Mouse (Mus musculus): ENCODE results near the gene Ghrhr. TPM values are rescaled to one million over a fixed set of nuclear protein-coding genes. Genes with fewer than 3 reads are reported as not detected.

Ghrhr gene
- polyA plus RNA-seq (2012; rRNA removed) (0.02 and 0.03 TPM in 2 replicates), polyA plus RNA-seq (2014; fragmentation: Nextera tagmentation; extraction: Ambion mirVana) (not detected in 2 replicates)

- no peak within 1 kb of the TSS for H3K9ac ChIP-seq (replicated peaks)
- peaks cover 3 to 11% of the 10 kb centered on the region in 2 experiments; a peak in 3 of 4 replicates for H3K4me1 ChIP-seq (replicated peaks; ENCODE audit: control insufficient read depth in 2 of 2, insufficient read depth in 2 of 2, low read length in 1 of 2)
- TF ChIP-seq CTCF (IDR thresholded peaks at IDR 0.05; ENCODE audit: low read depth) (peak; percentile 36; the same call in 1 of the 2 replicates), EP300 (IDR thresholded peaks at IDR 0.05; ENCODE audit: low read depth) (no peak)
- H3K4me2 ChIP-seq (ENCODE audit: low read depth), result no peak within 1 kb of the TSS
- ATAC-seq (ENCODE audit: insufficient read depth) (no peak), DNase-seq (ENCODE audit: low read depth in 3 of 3, low spot score in 3 of 3) (no peak)
- H3K4me3 ChIP-seq (ENCODE audit: insufficient read depth in 1 of 2, low read depth in 2 of 2, low read length in 2 of 2), result no peak within 1 kb of the TSS
- H3K9me3 ChIP-seq (ENCODE audit: control insufficient read depth, low read length), result no peaks in the 10 kb centered on the region
- H3K27me3 ChIP-seq (ENCODE audit: control insufficient read depth, insufficient read depth, low read length), result no peaks in the 10 kb centered on the region
- WGBS (ENCODE audit: insufficient replicate concordance), result 69% methylated on average over 6 of the region's 6 CpGs
- no peaks in the 10 kb centered on the region for H3K36me3 ChIP-seq (replicated peaks; ENCODE audit: control insufficient read depth, insufficient read depth, low read depth)
- no peak within 1 kb of the TSS for H3K27ac ChIP-seq
Measured at GRCm38 (mm10) chr6:55376076-55376475, at the start of gene Ghrhr. Gene Ghrhr, plus strand, starts transcription at chr6:55376295.

GRCm38 (mm10) chr6:55326299-55326698, 49.8 kb upstream of the Ghrhr start:
- TF ChIP-seq CTCF (IDR thresholded peaks at IDR 0.05; ENCODE audit: low read depth) (0 out of 2 replicates have a peak, but pooled peaks have one; percentile 1), EP300 (IDR thresholded peaks at IDR 0.05; ENCODE audit: low read depth) (0 out of 2 replicates have a peak, but pooled peaks have one; percentile 23)
- no peak overlapping the region for H3K9ac ChIP-seq (replicated peaks)
- no peak overlapping the region for H3K27ac ChIP-seq
- H3K4me1 ChIP-seq (replicated peaks; ENCODE audit: control insufficient read depth in 2 of 2, insufficient read depth in 2 of 2, low read length in 1 of 2), result peaks cover 53 to 74% of the 10 kb centered on the region in 2 experiments
- no peaks in the 10 kb centered on the region for H3K27me3 ChIP-seq (ENCODE audit: control insufficient read depth, insufficient read depth, low read length)
- H3K36me3 ChIP-seq (replicated peaks; ENCODE audit: control insufficient read depth, insufficient read depth, low read depth), result no peaks in the 10 kb centered on the region
- WGBS (ENCODE audit: insufficient replicate concordance), result 7% methylated on average over 4 of the region's 4 CpGs
- H3K9me3 ChIP-seq (ENCODE audit: control insufficient read depth, low read length), result no peaks in the 10 kb centered on the region
- no peak overlapping the region for H3K4me3 ChIP-seq (ENCODE audit: insufficient read depth in 1 of 2, low read depth in 2 of 2, low read length in 2 of 2)
- ATAC-seq (ENCODE audit: insufficient read depth) (no peak), DNase-seq (ENCODE audit: low read depth in 3 of 3, low spot score in 3 of 3) (no peak)
- peak overlapping the region; percentile 18 for H3K4me2 ChIP-seq (ENCODE audit: low read depth)

GRCm38 (mm10) chr6:55327326-55327725, 48.8 kb upstream of the Ghrhr start:
- Histone ChIP-seq H3K4me1 (replicated peaks; ENCODE audit: control insufficient read depth in 2 of 2, insufficient read depth in 2 of 2, low read length in 1 of 2) (peaks cover 43 to 66% of the 10 kb centered on the region in 2 experiments), H3K27ac (no peak overlapping the region)

DNA sequence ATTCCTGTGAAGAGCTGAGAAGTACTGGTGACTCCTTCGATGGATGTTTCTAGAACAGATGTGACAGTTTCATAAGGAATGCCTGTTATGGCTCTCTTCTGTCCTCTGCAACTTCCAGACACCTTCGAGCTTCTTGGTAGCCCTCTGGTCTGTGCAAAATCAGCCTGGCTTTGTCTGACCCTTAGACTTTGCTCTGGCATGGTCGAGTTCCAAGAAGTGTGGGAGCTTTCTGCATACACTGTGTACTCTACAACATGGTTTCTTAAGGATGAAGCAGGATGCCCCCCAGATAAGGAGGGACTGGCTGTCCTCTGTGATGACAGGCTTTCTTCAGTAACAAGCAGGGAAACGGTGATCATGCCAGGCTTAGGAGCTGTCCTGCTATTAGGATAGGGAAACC, 47.9 kb upstream of the Ghrhr start:
- no peaks in the 10 kb centered on the region for H3K27me3 ChIP-seq (ENCODE audit: control insufficient read depth, insufficient read depth, low read length)
- ATAC-seq (ENCODE audit: insufficient read depth), result no peak
- no peak overlapping the region for H3K9ac ChIP-seq (replicated peaks)
- no peak for DNase-seq (ENCODE audit: low read depth in 3 of 3, low spot score in 3 of 3)
- no peaks in the 10 kb centered on the region for H3K9me3 ChIP-seq (ENCODE audit: control insufficient read depth, low read length)
- no peak overlapping the region for H3K4me3 ChIP-seq (ENCODE audit: insufficient read depth in 1 of 2, low read depth in 2 of 2, low read length in 2 of 2)
- WGBS (ENCODE audit: insufficient replicate concordance), result 63% methylated on average over 4 of the region's 4 CpGs
- no peak overlapping the region for H3K4me2 ChIP-seq (ENCODE audit: low read depth)
- H3K27ac ChIP-seq, result no peak overlapping the region
- TF ChIP-seq EP300 (IDR thresholded peaks at IDR 0.05; ENCODE audit: low read depth), result no peak
- no peak for TF ChIP-seq CTCF (IDR thresholded peaks at IDR 0.05; ENCODE audit: low read depth)
- no peaks in the 10 kb centered on the region for H3K36me3 ChIP-seq (replicated peaks; ENCODE audit: control insufficient read depth, insufficient read depth, low read depth)
- peaks cover 35 to 57% of the 10 kb centered on the region in 2 experiments for H3K4me1 ChIP-seq (replicated peaks; ENCODE audit: control insufficient read depth in 2 of 2, insufficient read depth in 2 of 2, low read length in 1 of 2)

More at GRCm38 (mm10) chr6:55327326-55327725, 48.8 kb upstream of the Ghrhr start:
- TF ChIP-seq EP300 (IDR thresholded peaks at IDR 0.05; ENCODE audit: low read depth) (no peak), CTCF (IDR thresholded peaks at IDR 0.05; ENCODE audit: low read depth) (no peak)
- WGBS (ENCODE audit: insufficient replicate concordance), result 50% methylated on average over 13 of the region's 13 CpGs
- no peaks in the 10 kb centered on the region for H3K9me3 ChIP-seq (ENCODE audit: control insufficient read depth, low read length)
- H3K27me3 ChIP-seq (ENCODE audit: control insufficient read depth, insufficient read depth, low read length), result no peaks in the 10 kb centered on the region
- H3K4me2 ChIP-seq (ENCODE audit: low read depth), result no peak overlapping the region
- H3K9ac ChIP-seq (replicated peaks), result no peak overlapping the region
- H3K4me3 ChIP-seq (ENCODE audit: insufficient read depth in 1 of 2, low read depth in 2 of 2, low read length in 2 of 2), result no peak overlapping the region
- ATAC-seq (ENCODE audit: insufficient read depth) (no peak), DNase-seq (ENCODE audit: low read depth in 3 of 3, low spot score in 3 of 3) (no peak)
- H3K36me3 ChIP-seq (replicated peaks; ENCODE audit: control insufficient read depth, insufficient read depth, low read depth), result no peaks in the 10 kb centered on the region

DNA sequence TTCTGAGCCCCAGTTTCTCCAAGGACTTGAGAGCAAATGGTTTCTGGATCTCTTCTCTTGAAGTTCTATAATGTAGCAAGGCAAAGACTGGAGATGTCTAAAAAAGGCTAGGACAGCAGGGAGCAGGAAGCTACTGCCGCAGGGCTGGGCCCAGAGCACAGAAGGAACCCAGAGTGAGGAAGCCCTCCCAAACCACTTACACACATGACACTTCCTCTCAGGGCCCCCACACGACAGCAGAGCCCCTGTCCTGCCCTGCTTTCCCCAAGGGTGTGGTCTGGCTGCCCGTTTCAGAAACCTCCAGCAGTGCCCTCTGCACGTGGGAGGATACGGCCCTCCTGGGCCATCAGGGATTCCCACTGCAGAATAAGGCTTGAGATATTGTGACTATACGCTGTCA, 44.8 kb upstream of the Ghrhr start:
- WGBS (ENCODE audit: insufficient replicate concordance), result 24% methylated on average over 6 of the region's 6 CpGs
- no peak overlapping the region for H3K27ac ChIP-seq
- H3K4me3 ChIP-seq (ENCODE audit: insufficient read depth in 1 of 2, low read depth in 2 of 2, low read length in 2 of 2), result no peak overlapping the region
- no peaks in the 10 kb centered on the region for H3K36me3 ChIP-seq (replicated peaks; ENCODE audit: control insufficient read depth, insufficient read depth, low read depth)
- H3K27me3 ChIP-seq (ENCODE audit: control insufficient read depth, insufficient read depth, low read length), result no peaks in the 10 kb centered on the region
- no peak overlapping the region for H3K9ac ChIP-seq (replicated peaks)
- H3K4me2 ChIP-seq (ENCODE audit: low read depth), result no peak overlapping the region
- DNase-seq (ENCODE audit: low read depth in 3 of 3, low spot score in 3 of 3) (no peak), ATAC-seq (ENCODE audit: insufficient read depth) (no peak)
- no peak for TF ChIP-seq EP300 (IDR thresholded peaks at IDR 0.05; ENCODE audit: low read depth)
- TF ChIP-seq CTCF (IDR thresholded peaks at IDR 0.05; ENCODE audit: low read depth), result no peak
- no peaks in the 10 kb centered on the region for H3K9me3 ChIP-seq (ENCODE audit: control insufficient read depth, low read length)
- peaks cover 14 to 39% of the 10 kb centered on the region in 2 experiments for H3K4me1 ChIP-seq (replicated peaks; ENCODE audit: control insufficient read depth in 2 of 2, insufficient read depth in 2 of 2, low read length in 1 of 2)
